Mouse (Mus musculus) lung, adult 18-20 months (tissue): ENCODE data around the gene Rec8.

Experiments
- DNase-seq, 2 experiments: peaks; one replicate each; pipeline ENCODE4 v3.0.0; 2022; ENCODE audit warnings: mixed read lengths in 2 of 2

The Rec8 gene

DNA sequence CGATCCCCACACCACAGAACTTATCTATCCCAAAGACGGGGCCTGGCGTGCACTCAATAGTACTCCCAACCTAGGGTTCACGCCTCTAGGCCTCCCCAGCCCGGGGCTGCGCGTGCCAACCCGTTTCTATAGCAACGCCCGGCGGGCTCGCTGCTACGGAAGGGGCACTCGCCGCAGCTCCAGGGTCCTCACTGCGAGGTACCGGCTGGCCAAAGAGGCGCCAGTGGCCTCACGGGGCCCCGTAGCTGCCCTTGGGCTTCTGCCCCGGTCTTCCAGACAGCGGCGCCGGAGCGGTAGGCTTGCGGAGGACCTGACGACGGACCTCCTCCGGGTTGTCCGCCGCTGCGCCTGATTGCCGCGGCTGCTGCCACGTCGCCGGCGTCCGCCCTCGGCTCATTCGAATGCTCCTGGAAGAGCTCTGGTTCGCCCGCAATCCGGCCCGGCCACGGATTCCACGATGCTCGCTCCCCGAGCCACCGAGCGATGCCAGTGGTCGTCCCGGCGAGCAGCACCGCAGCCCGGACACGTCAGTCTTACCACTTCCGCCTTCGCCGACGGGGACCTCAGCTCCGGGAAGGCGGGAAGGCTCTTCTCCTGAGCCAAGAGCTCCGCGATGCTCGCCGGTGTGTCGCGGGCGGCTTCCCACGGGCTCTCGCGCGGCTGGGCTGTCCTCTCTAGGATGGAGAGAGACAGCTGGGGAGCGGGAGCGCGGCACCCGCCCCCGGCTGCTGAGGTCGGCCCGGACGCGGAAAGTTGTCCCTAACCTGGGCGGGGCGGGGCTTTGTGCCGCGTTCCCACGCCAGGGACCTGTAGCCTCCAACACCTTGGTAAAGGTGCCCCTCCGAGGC, 25.4 kb downstream of the Rec8 start, which contains the start of gene Tm9sf1:
Gene Tm9sf1, minus strand, starts transcription at position 747 of the 848 bp plus-strand sequence.
- peak; percentile 83 to 85 for DNase-seq

GRCm38 (mm10) chr14:55644261-55644888, 26.5 kb downstream of the Rec8 start:
- DNase-seq, result no peak

- no peak for DNase-seq
Measured at GRCm38 (mm10) chr14:55649884-55650283, 32.0 kb downstream of the Rec8 start, which contains the start of gene Tssk4. Tssk4 (plus strand) TSS chr14:55650184.

DNA sequence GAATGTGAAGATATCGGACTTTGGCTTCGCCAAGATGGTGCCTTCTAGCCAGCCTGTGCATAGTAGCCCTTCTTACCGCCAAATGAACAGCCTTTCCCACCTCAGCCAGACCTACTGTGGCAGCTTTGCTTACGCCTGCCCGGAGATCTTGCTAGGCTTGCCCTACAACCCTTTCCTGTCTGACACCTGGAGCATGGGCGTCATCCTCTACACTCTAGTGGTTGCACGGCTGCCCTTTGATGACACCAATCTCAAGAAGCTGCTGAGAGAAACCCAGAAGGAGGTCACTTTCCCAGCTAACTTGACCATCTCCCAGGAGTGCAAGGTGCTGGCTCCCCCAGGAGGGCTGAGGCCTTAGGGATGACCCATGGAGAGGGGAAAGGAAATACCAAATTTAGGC, 33.7 kb downstream of the Rec8 start:
- DNase-seq, result no peak

- DNase-seq, result no peak
Measured at GRCm38 (mm10) chr14:55656935-55657334, 39.1 kb downstream of the Rec8 start.

- no peak for DNase-seq
Measured at GRCm38 (mm10) chr14:55658011-55658410, 40.2 kb downstream of the Rec8 start.

GRCm38 (mm10) chr14:55659960-55660573, 42.2 kb downstream of the Rec8 start, which contains the start of gene Mdp1:
Mdp1 (minus strand) TSS chr14:55660508.
- peak; percentile 75 to 81 for DNase-seq

DNA sequence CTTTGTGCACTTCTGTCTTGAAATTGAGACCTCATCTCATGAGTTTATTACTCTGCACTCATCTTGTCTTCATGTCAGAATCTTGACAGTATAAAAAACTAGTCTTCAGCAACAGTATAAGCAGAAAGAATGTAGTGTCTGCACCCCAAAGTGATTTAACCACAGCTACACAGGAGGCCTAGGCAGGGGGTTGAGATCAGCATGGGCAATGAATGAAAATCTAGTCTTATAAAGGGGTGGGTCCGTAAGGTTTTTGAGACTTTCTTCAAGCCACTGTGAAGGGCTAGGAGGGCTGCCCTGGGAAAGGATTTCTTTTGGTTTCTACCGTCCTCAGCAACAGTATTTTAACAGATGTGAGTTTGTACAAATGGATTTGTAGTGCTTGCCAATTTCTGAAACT, 42.8 kb downstream of the Rec8 start:
- no peak for DNase-seq

DNA sequence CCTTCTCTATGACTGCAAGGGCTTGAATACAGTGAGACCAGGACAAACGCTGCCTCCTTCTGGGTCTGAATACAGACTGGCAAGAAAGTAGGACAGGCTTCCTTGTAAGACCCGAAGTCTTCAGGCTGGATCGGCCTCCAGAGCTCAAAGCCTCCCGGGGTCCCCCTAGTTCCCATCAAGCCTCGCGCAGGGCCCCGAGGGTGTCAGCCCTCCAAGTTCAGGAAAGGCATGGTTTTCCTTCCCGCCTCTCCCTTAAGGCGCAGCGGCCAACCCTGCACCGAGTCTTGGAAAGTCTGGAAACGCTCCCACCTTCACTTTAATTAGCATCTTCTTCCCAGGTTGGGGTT, 53.6 kb downstream of the Rec8 start:
- DNase-seq, result no peak

- peak; percentile 95 to 96 for DNase-seq
Measured at GRCm38 (mm10) chr14:55671833-55672740, 54.2 kb downstream of the Rec8 start, which contains the start of the genes Gmpr2 and Nedd8. Gmpr2 (plus strand) TSS chr14:55671941. Nedd8 (minus strand) TSS chr14:55672124.

DNA sequence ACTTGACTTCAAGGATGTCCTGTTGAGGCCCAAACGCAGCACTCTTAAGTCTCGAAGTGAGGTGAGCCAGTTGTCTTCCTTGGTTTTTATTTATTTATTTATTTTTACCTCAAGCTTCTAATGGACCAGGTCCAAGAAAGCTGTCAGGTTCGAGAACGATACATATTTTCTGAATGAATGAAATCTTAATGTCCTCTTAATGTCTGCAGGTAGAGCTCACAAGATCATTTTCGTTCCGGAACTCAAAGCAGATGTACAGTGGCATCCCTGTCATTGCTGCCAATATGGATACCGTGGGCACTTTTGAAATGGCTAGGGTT, 54.9 kb downstream of the Rec8 start:
- no peak for DNase-seq
